Mouse (Mus musculus) thymus, adult 2 months (tissue): ENCODE data around the gene Rin1.

ENCODE experiments used
- CTCF ChIP-seq: fragments of 200-500 bp; IDR thresholded peaks from 2 replicates; pipeline ENCODE4 v1.5.1; 2012; ENCODE audit warnings: mild to moderate bottlenecking, control low read depth, low read length, moderate library complexity, borderline replicate concordance; ENCODE audit not compliant: control insufficient read depth, poor library complexity, insufficient read depth; ENCODE audit errors: extremely low read depth
- POLR2A ChIP-seq: fragments of 200-500 bp; IDR thresholded peaks from 2 replicates; pipeline ENCODE4 v1.6.1; 2012; ENCODE audit warnings: mild to moderate bottlenecking, low read length, control low read depth, moderate library complexity; ENCODE audit not compliant: control insufficient read depth, poor library complexity, insufficient read depth; ENCODE audit errors: extremely low read depth

GRCm38 (mm10) chr19:5041588-5041987, 8.7 kb upstream of the Rin1 start:
- TF ChIP-seq POLR2A (no peak), CTCF (no peak)
